Mouse (Mus musculus): ENCODE results near the gene Zmym2. TPM values are rescaled to one million over a fixed set of nuclear protein-coding genes. Genes with fewer than 3 reads are reported as not detected.
"Not testable (repeated sequence)": the region's sequence is repeated elsewhere in the genome, so short reads cannot be mapped to it uniquely, and the experiment has no call there.

Gene Zmym2
- polyA plus RNA-seq (2012; fragmentation: generic; extraction: Trizol): 6.4 TPM
- long read RNA-seq, experiment 1, partial matches to known transcripts: 3 of 6 reads
- long read RNA-seq, experiment 1, other reads (novel, unspliced or antisense): 3 of 6 reads
- long read RNA-seq, experiment 2, partial matches to known transcripts: 10 of 40 reads
- long read RNA-seq, experiment 2, other reads (novel, unspliced or antisense): 30 of 40 reads

DNA sequence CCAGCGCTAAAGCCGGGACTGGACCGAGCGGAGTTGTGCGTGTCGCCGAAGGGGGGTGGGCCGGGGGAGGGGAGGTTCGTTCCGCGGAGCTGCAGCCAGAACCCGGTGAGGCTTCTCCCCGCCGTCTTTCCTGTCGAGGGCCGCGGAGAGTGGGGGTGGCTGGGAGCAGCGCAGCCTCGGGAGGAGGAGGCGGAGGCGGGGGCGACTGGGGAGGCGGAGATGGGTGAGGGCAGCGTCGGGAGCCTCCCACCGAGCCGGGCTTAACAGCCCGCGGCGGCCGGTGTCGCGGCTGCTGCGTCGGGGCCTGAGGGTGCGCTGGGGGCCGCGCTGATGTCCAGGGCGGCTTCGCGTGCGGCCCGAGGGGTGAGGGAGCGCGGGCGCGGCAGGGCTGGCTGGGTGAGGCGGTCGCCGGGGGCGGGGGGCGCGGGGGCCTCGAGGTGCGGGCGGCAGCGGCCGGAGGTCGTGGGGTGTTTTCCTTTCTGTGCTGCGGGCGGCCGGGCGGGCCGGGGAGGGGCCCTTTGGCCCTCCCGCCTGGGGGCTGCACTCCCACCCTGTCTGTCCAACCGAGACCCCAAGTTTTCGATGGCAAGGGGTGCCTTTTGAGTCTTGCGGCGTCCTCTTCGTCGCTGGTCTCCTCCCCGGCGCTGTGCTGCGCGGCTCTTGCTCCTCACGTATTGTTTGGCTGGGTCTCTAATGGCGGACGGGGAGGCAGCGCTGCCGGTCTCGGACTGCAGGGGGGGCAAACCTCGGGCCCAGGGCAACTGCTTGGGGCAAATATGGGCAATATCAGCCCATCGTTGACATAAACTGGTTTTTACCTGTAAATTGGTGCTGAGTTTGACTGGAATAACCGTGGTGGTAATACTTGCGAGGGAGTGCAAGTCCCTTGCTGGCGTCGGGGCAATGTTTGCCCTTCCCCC, at the start of gene Zmym2:
Zmym2 (plus strand) TSS at position 60 of the 920 bp plus-strand sequence.
- peaks cover 46% of the 10 kb centered on the region for H3K79me3 ChIP-seq (ENCODE audit: low read depth)
- H3K27me3 ChIP-seq (ENCODE audit: control insufficient read depth, insufficient read depth, insufficient read length): not testable (repeated sequence)
- H3K79me2 ChIP-seq (ENCODE audit: control insufficient read depth, insufficient read depth): peaks cover 49% of the 10 kb centered on the region
- H3K36me3 ChIP-seq (ENCODE audit: control insufficient read depth, insufficient read depth): peaks cover 32% of the 10 kb centered on the region
- peak within 1 kb of the TSS; percentile 74 for H3K4me3 ChIP-seq (ENCODE audit: insufficient read depth, poor library complexity, severe bottlenecking)
- H3ac ChIP-seq (ENCODE audit: control insufficient read depth, insufficient read length, low read depth): peak within 1 kb of the TSS; percentile 99
- peak; percentile 16 for TF ChIP-seq CTCF (IDR thresholded peaks at IDR 0.05; ENCODE audit: control insufficient read depth, insufficient read depth, insufficient read length)

DNA sequence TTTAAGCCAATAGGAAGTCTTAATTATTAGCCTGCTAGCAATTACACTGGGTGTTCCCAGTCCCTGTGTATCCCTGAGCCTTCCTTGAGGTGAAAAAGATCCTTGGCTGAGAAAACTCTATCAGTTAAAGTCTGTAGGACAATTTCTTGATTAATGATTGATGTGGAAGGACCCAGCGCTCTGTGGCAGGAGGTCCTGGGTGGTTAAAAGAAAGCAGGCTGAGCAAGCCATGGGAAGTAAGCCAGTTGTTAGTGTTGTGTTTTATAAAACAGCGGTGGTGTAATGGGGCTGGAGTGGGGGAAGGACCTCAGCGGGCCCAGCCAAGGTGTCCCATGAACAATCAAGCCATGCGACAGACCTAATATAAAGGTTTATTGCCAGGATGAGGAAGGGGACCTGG, 42.4 kb upstream of the Zmym2 start:
- Histone ChIP-seq H3K79me3 (ENCODE audit: low read depth) (no peaks in the 10 kb centered on the region), H3K36me3 (ENCODE audit: control insufficient read depth, insufficient read depth) (no peaks in the 10 kb centered on the region), H3ac (ENCODE audit: control insufficient read depth, insufficient read length, low read depth) (no peak overlapping the region), H3K79me2 (ENCODE audit: control insufficient read depth, insufficient read depth) (no peaks in the 10 kb centered on the region), H3K27me3 (ENCODE audit: control insufficient read depth, insufficient read depth, insufficient read length) (no peaks in the 10 kb centered on the region), H3K4me3 (ENCODE audit: insufficient read depth, poor library complexity, severe bottlenecking) (no peak overlapping the region)
- TF ChIP-seq MYOG (IDR thresholded peaks at IDR 0.05; ENCODE audit: control insufficient read depth, extremely low read depth, insufficient read length): no peak
- no peak for TF ChIP-seq CEBPB (IDR thresholded peaks at IDR 0.05; ENCODE audit: low read depth)
- TF ChIP-seq FOSL1 (IDR thresholded peaks at IDR 0.05; ENCODE audit: insufficient read depth, low read length, poor library complexity, severe bottlenecking): no peak
- no peak for TF ChIP-seq MAX (IDR thresholded peaks at IDR 0.05)
- no peak for TF ChIP-seq CTCF (IDR thresholded peaks at IDR 0.05; ENCODE audit: control insufficient read depth, insufficient read depth, insufficient read length)
- TF ChIP-seq USF1 (IDR thresholded peaks at IDR 0.05; ENCODE audit: low read depth): no peak
- no peak for TF ChIP-seq MYOD1 (IDR thresholded peaks at IDR 0.05; ENCODE audit: control insufficient read depth, insufficient read length, low read depth)

DNA sequence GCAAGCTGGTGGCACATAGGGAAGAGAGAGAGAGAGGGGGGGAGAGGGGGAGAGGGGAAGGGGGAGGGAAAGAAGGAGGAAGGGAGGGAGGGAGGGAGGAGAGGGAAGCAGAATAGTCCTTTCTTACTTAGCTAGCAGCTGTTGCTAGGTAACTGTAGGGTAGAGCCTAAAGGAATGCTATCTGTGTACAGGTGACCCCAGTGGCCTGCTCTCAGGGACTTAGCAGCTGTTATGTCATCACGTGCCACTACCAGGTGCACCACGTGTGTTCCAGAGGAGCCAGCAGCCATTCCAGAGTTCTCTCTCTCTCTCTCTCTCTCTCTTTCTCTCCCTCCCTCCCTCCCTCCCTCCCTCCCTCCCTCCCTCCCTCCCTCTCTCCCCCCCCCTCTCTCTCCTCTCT, 41.9 kb upstream of the Zmym2 start:
- Histone ChIP-seq H3K4me3 (ENCODE audit: insufficient read depth, poor library complexity, severe bottlenecking) (no peak overlapping the region), H3K36me3 (ENCODE audit: control insufficient read depth, insufficient read depth) (no peaks in the 10 kb centered on the region), H3K79me2 (ENCODE audit: control insufficient read depth, insufficient read depth) (no peaks in the 10 kb centered on the region), H3K27me3 (ENCODE audit: control insufficient read depth, insufficient read depth, insufficient read length) (no peaks in the 10 kb centered on the region), H3K79me3 (ENCODE audit: low read depth) (no peaks in the 10 kb centered on the region), H3ac (ENCODE audit: control insufficient read depth, insufficient read length, low read depth) (no peak overlapping the region)
- TF ChIP-seq USF1 (IDR thresholded peaks at IDR 0.05; ENCODE audit: low read depth) (no peak), MAX (IDR thresholded peaks at IDR 0.05) (no peak), CTCF (IDR thresholded peaks at IDR 0.05; ENCODE audit: control insufficient read depth, insufficient read depth, insufficient read length) (no peak), MYOG (IDR thresholded peaks at IDR 0.05; ENCODE audit: control insufficient read depth, extremely low read depth, insufficient read length) (no peak), CEBPB (IDR thresholded peaks at IDR 0.05; ENCODE audit: low read depth) (no peak), FOSL1 (IDR thresholded peaks at IDR 0.05; ENCODE audit: insufficient read depth, low read length, poor library complexity, severe bottlenecking) (no peak), MYOD1 (IDR thresholded peaks at IDR 0.05; ENCODE audit: control insufficient read depth, insufficient read length, low read depth) (no peak)

DNA sequence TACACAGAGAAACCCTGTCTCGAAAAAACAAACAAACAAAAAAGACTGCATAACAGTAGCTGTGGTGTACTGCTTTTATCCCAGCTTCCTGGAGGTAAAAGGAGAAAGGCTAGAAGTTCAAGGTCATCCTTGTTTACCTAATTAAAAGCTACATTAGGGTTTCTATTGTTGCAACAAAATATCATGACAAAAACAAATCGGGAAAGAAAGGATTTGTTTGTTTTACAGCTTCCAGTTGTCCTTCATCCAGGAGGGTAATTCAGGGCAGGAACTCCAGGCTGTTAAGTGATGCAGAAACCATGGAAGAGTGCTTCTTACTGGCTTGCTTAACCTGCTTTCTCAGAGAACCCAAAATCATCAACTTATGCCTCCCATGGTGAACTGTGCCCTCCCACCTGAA, 38.1 kb upstream of the Zmym2 start:
- Histone ChIP-seq H3ac (ENCODE audit: control insufficient read depth, insufficient read length, low read depth) (no peak overlapping the region), H3K36me3 (ENCODE audit: control insufficient read depth, insufficient read depth) (no peaks in the 10 kb centered on the region), H3K4me3 (ENCODE audit: insufficient read depth, poor library complexity, severe bottlenecking) (no peak overlapping the region), H3K79me2 (ENCODE audit: control insufficient read depth, insufficient read depth) (no peaks in the 10 kb centered on the region), H3K79me3 (ENCODE audit: low read depth) (no peaks in the 10 kb centered on the region), H3K27me3 (ENCODE audit: control insufficient read depth, insufficient read depth, insufficient read length) (no peaks in the 10 kb centered on the region)
- TF ChIP-seq USF1 (IDR thresholded peaks at IDR 0.05; ENCODE audit: low read depth) (no peak), MYOD1 (IDR thresholded peaks at IDR 0.05; ENCODE audit: control insufficient read depth, insufficient read length, low read depth) (no peak), CTCF (IDR thresholded peaks at IDR 0.05; ENCODE audit: control insufficient read depth, insufficient read depth, insufficient read length) (no peak), MYOG (IDR thresholded peaks at IDR 0.05; ENCODE audit: control insufficient read depth, extremely low read depth, insufficient read length) (no peak), CEBPB (IDR thresholded peaks at IDR 0.05; ENCODE audit: low read depth) (no peak), MAX (IDR thresholded peaks at IDR 0.05) (no peak), FOSL1 (IDR thresholded peaks at IDR 0.05; ENCODE audit: insufficient read depth, low read length, poor library complexity, severe bottlenecking) (no peak)

DNA sequence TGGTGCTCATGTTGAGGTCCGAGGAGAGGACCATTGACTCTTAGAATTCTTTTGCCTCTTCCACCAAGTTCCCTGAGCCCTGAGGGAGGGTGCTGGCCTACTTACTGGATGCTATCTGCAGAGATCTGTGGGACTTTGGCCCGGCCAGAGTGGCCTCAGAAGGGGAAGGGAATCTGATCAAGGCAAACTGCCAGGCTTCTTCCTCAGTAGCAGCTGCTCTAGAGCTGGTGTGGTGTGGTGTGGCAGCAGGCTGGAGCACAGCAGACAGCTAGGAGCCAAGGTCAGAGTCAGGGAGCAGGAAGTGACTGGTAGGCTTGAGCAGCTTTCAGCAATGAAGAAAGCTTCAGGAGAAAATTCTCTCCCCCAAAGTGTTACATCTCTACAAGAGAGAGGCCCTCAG, 36.8 kb upstream of the Zmym2 start:
- Histone ChIP-seq H3K4me3 (ENCODE audit: insufficient read depth, poor library complexity, severe bottlenecking) (no peak overlapping the region), H3ac (ENCODE audit: control insufficient read depth, insufficient read length, low read depth) (no peak overlapping the region), H3K27me3 (ENCODE audit: control insufficient read depth, insufficient read depth, insufficient read length) (no peaks in the 10 kb centered on the region), H3K79me3 (ENCODE audit: low read depth) (no peaks in the 10 kb centered on the region), H3K36me3 (ENCODE audit: control insufficient read depth, insufficient read depth) (no peaks in the 10 kb centered on the region), H3K79me2 (ENCODE audit: control insufficient read depth, insufficient read depth) (no peaks in the 10 kb centered on the region)
- no peak for TF ChIP-seq CTCF (IDR thresholded peaks at IDR 0.05; ENCODE audit: control insufficient read depth, insufficient read depth, insufficient read length)
- TF ChIP-seq FOSL1 (IDR thresholded peaks at IDR 0.05; ENCODE audit: insufficient read depth, low read length, poor library complexity, severe bottlenecking): no peak
- no peak for TF ChIP-seq MYOG (IDR thresholded peaks at IDR 0.05; ENCODE audit: control insufficient read depth, extremely low read depth, insufficient read length)
- no peak for TF ChIP-seq USF1 (IDR thresholded peaks at IDR 0.05; ENCODE audit: low read depth)
- no peak for TF ChIP-seq MYOD1 (IDR thresholded peaks at IDR 0.05; ENCODE audit: control insufficient read depth, insufficient read length, low read depth)
- TF ChIP-seq CEBPB (IDR thresholded peaks at IDR 0.05; ENCODE audit: low read depth): no peak
- no peak for TF ChIP-seq MAX (IDR thresholded peaks at IDR 0.05)
